Mouse (Mus musculus) thymus, adult 2 months (tissue): ENCODE measurements around the gene Sox12.

Experiments used
- CTCF ChIP-seq: fragments of 200-500 bp; IDR thresholded peaks from 2 replicates; pipeline ENCODE4 v1.5.1; 2012; ENCODE audit warnings: mild to moderate bottlenecking, control low read depth, low read length, moderate library complexity, borderline replicate concordance; ENCODE audit not compliant: control insufficient read depth, poor library complexity, insufficient read depth; ENCODE audit errors: extremely low read depth
- POLR2A ChIP-seq: fragments of 200-500 bp; IDR thresholded peaks from 2 replicates; pipeline ENCODE4 v1.6.1; 2012; ENCODE audit warnings: mild to moderate bottlenecking, low read length, control low read depth, moderate library complexity; ENCODE audit not compliant: control insufficient read depth, poor library complexity, insufficient read depth; ENCODE audit errors: extremely low read depth

DNA sequence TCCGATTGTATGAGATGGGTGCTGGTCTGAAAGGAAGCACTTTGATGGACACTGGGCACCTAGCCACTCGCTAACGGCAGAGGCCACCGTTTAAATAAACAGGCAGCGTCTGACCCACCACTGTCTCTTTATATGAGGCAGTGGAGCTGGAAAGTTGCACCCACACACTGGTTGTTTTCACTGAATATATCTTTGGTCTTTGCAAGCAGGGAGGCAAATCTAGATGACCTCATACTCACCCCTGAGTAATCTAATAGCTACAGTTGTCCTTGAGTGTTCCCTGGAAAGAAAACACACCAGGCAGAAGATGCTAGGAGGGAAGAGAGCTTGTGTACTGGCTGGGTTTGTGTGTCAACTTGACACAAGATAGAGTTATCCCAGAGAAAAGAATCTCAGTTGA lies 49.6 kb upstream of the Sox12 start:
- TF ChIP-seq CTCF = no peak
- no peak for TF ChIP-seq POLR2A
